Mouse (Mus musculus): Measurements from ENCODE around the gene Hcst. TPM values are rescaled to one million over a fixed set of nuclear protein-coding genes. Genes with fewer than 3 reads are reported as not detected.

Hcst gene
- total RNA-seq, 2 experiments from 2014 or later: not detected

- no peak for DNase-seq
- intact Hi-C loops (cut with DNase I): loop anchor here (5.0 kb wide), 1 partner anchor 97 kb away; no protein-coding TSS in a partner anchor
Observed at GRCm38 (mm10) chr7:30434701-30435100, 15.0 kb upstream of the Hcst start.

GRCm38 (mm10) chr7:30434238-30434637 is 14.6 kb upstream of the Hcst start:
- DNase-seq: no peak
- intact Hi-C loops (cut with DNase I): loop anchor here (5.0 kb wide), 1 partner anchor 97 kb away; no protein-coding TSS in a partner anchor

DNA sequence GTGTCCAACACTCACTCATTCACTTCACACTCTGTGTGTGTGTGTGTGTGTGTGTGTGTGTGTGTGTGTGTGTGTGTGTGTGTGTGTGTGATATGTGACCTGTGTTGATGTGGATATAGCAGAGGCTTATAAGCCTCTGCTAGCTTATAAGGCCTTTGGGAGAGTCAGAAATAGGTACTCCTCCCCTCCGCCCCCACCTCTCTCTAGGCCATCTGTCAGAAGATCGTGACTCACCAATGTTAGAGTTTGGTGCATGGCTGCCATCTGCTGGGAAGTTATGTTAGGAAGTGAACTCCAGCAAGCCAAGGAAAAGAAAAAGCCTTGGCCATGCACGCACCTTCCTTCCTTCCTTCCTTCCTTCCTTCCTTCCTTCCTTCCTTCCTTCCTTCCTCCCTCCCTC is 12.1 kb upstream of the Hcst start:
- intact Hi-C loops (cut with DNase I): loop anchor here (5.0 kb wide), 1 partner anchor 94 kb away; no protein-coding TSS in a partner anchor
- DNase-seq: peak; percentile 87

GRCm38 (mm10) chr7:30430191-30430590 is 10.5 kb upstream of the Hcst start:
- intact Hi-C loops (cut with DNase I): loop anchor here (5.0 kb wide), 1 partner anchor 93 kb away; no protein-coding TSS in a partner anchor
- no peak for DNase-seq

DNA sequence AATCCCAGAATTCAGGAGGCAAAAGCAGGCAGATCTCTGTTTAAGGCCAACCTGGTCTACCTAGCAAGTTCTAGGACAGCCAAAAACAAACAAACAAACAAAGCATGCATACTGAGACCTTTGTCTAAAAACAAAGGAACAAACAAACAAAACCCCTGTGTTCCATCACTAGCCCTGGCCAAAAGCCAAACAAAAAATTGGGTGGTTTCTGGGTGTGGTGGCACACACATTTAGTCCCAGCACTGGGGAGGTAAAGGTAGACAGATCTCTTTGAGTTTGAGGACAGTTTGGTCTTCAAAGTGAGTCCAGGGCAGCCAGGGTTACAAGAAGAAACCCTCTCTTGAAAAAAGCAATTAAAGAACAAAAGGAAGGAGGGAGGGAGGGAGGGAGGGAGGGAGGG is 9.7 kb upstream of the Hcst start:
- no peak for DNase-seq
- intact Hi-C loops (cut with DNase I): loop anchor here (10.0 kb wide), 1 partner anchor 55 kb away; no protein-coding TSS in a partner anchor

DNA sequence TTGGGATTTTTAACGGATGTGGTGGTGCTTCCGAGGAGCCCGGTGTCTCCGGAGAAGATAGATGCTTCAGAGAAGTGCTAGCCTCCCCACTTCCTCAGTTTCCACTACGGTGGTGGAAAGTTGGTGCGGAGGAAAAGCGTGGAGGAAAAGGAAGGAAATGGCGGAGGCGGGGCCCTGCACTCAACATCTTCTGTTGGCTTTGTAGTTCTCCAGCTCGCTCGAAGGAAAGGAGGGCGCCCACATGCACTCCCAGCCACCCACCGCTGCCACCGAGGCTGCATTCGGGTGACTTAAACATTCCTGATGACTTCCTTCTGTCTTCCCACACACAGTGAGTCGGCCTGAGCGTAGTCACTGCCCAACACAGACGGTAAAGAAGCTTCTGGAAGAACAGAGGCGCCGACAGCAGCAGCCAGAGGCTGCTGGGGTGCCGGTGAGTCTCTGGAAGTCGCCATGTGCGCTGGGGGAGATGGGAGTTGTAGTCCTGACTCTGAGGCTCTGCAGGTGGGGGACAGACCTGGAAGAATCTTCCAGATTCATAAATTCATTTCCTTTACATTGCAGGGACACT is 3.5 kb upstream of the Hcst start:
- no peak for DNase-seq
- intact Hi-C loops (cut with DNase I): loop anchor here (10.0 kb wide), 1 partner anchor 48 kb away; no protein-coding TSS in a partner anchor

- intact Hi-C loops (cut with DNase I): loop anchor here (10.0 kb wide), 1 partner anchor 48 kb away; no protein-coding TSS in a partner anchor
- no peak for DNase-seq
Observed at GRCm38 (mm10) chr7:30422560-30422959, 2.9 kb upstream of the Hcst start.

DNA sequence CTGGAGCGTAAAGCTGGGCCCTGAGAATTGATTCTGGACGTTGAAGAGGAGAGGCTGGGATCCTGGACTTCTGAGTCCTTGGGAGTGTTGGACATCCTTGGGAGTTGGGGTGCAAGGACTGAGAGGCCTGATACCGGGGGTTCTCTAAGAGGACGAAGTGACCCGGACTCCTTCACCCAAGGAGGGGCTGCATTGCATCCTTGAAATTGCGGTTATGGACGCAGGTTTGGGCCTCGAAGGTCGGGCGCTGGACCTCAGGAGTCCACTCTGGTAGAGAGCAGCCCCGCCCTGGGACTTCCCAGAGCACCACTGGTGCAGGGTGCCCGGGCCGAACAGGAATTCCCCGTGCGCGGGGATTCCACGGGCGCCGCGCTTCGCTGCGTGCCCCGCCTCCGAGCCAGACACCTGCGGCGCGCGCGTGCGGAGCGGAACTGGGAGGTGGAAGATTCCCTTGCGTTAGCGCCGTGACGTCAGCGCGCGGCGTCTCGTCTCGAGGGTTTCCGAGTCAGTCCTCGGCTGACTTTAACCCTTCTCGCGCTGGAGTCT is 2.3 kb upstream of the Hcst start:
- DNase-seq: peak; percentile 91
- intact Hi-C loops (cut with DNase I): loop anchor here (10.0 kb wide), 1 partner anchor 47 kb away; no protein-coding TSS in a partner anchor

DNA sequence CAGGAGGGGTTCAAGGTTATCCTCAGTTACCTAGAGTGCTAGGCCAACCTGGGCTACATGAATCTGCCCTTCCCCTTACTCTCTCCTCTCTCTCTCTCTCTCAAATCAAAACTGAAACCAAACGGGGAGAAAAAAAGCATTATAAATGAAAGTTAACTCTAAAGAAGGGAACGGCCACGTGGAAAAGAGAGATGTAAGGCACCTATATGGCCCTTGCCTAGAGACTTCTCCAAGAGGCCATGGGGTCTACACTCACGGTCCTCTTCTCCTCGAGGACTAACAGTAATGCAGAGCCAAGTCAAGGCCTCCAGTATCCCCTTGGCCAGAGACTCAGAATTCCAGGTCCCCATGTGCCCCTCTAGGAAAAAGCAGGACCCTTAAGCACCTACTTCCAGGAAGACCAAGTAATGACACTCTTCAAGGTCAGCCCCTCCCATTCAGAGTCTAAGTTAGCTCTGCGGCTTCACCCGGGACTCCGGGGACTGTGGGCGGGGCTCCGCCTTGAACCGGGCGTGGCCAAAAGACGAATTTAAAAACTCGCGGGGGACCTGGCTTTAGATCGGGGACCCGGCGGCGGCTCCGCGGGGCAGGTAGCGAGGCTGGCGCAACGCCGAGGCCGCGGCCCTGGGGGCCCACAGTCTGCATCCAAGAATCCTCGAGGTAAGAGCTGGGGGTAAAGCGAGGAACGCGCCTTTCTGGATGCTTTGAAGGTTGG is 1.7 kb upstream of the Hcst start, which contains the start of gene Nfkbid:
TSS of gene Nfkbid (plus strand) at position 558 of the 715 bp plus-strand sequence.
- DNase-seq: no peak
- intact Hi-C loops (cut with DNase I): loop anchor here (10.0 kb wide), 1 partner anchor 47 kb away; no protein-coding TSS in a partner anchor

DNA sequence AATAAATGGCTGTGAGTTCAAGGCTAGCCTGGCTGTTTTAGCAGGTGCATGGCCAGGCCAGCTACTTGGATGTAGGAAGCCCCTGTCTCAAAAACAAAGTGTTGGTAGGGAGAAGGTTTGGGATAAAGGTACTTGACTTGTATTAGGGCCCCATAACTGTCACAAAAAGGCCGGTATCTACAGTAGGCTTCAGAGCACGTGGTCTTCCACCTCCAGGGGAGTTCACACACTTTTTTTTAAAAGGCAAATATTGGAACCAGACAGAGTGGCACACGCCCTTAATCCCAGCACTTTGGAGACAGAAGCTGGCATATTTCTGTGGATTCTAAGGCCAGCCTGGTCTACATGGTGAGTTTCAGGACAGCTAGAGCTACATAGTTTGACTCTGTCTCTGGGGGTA is 1.0 kb upstream of the Hcst start:
- no peak for DNase-seq
- intact Hi-C loops (cut with DNase I): loop anchor here (10.0 kb wide), 1 partner anchor 46 kb away; no protein-coding TSS in a partner anchor

- intact Hi-C loops (cut with DNase I): no loop called here
Observed at GRCm38 (mm10) chr7:30417856-30418255, 1.8 kb downstream of the Hcst start.

GRCm38 (mm10) chr7:30413596-30413995 is 6.1 kb downstream of the Hcst start, which contains the start of gene Tyrobp:
Tyrobp (plus strand) TSS chr7:30413760.
- DNase-seq: no peak
- intact Hi-C loops (cut with DNase I): no loop called here

More at GRCm38 (mm10) chr7:30417856-30418255, 1.8 kb downstream of the Hcst start:
- no peak for DNase-seq

- no peak for DNase-seq
- intact Hi-C loops (cut with DNase I): no loop called here
Observed at GRCm38 (mm10) chr7:30412735-30413147, 6.9 kb downstream of the Hcst start.

- DNase-seq: no peak
- intact Hi-C loops (cut with DNase I): no loop called here
Observed at GRCm38 (mm10) chr7:30411023-30411422, 8.6 kb downstream of the Hcst start.

DNA sequence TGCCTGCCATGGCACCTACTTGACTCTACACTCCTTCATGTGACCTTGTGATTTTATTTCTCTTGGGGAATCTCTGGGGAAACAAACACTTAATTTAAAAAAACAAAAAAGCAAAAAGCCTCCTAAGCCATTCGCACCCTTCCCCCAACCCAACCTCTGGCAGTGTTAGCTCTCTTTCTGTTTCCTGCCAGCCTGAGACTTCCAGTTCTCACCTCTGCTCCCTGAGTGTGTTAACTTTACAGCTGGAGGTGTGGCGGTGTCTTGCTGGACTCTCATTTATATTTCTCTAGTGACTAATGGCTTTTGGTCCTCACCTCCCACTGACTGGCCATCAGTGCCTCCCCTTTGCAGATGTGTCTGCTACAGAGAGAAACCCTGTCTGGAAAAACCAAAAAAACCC is 9.9 kb downstream of the Hcst start:
- intact Hi-C loops (cut with DNase I): no loop called here
- DNase-seq: no peak

DNA sequence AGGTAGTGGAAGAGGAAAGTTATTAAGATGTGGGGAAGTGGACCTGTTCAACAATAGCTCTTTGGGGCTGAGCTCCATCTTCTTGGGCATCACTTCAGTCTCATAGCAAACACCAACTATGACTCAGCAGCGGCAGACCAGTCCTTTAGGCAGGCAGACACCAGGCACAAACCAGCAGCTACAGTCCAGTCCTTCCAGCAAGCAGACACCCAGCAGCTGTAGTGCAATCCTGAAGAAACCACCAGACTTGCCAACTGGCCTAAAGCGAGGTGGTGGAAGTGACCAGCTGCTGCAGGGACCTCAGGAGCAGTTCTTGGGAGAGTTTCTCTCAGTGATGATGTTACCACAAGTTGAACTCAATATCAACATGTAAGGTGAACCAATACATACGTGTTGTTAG is 11.0 kb downstream of the Hcst start:
- intact Hi-C loops (cut with DNase I): no loop called here
- DNase-seq: no peak

GRCm38 (mm10) chr7:30402343-30402742 is 17.3 kb downstream of the Hcst start:
- intact Hi-C loops (cut with DNase I): no loop called here
- DNase-seq: no peak

DNA sequence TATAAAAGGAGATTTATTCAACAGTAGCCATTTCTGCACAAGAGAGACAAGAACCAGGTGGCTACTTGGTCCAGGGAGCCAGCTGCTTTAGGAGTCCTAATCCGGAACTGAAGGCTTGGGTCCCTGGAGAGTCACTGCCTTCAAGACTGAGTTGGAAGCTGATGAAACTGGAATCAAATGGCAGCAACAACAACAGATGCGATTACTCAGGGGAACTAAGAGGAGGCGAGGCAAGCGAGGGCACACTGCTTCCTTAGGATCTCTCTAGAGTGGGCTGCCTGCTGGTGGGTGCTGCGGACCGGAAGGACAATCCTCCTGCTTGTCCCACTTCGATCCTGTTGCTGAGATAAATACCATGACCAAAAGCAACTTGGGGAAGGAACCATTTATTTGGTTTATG is 20.0 kb downstream of the Hcst start:
- intact Hi-C loops (cut with DNase I): no loop called here
- DNase-seq: no peak

DNA sequence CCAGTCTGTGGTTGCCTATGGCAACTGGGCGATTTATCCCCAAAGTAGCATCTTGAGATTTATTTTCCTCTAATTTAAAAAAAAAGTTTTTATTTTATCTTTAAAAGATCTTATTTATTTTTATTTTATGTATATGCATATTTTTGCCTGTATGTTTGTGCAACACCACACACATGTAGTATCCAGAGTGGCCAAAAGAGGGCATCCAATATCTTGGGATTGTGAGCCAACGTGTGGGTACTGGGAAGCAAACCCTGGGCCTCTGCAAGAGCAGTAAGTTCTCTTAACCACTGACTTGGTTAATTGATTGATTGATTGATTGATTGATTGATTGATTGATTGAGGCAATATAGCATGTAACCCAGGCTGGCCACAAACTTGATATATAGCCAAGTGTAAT is 24.8 kb downstream of the Hcst start:
- no peak for DNase-seq
- intact Hi-C loops (cut with DNase I): no loop called here

DNA sequence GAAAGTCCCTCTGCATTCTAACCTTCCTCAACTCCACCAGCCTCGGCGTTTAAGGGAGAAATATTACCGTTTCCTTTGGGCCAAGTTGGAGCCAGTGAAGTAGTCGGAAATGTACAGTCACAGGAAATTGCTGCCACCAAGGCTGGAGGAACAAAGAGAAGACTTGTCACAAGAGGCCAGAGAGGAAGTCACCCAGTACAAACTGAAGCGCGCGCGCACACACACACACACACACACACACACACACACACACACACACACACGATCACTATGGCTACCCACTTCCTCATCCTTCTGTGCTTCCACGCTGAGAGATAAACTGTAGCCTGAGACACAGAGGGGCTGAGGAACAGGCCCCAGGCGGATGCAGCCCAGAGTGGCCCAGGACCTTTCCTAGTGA is 25.3 kb downstream of the Hcst start:
- DNase-seq: no peak
- intact Hi-C loops (cut with DNase I): no loop called here

DNA sequence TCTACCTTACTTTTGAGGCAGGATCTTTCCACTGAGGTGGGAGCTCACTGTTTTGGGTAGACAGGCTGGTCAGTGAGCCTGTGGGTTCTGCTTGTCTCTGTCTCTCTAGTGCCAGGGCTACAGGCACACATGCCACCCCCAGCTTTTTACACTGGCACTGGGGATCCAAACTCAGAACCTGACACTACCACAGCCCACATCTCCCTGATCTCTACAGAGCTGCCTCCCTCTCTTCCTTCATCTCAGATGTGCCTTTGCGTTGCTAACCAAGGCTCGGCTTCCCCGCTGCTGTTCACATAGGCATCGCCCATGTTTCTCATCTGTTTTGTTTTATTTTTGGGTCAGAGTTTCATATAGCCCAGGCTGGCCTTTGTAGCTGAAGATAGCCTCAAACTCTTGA is 26.0 kb downstream of the Hcst start:
- DNase-seq: no peak
- intact Hi-C loops (cut with DNase I): no loop called here

Measured in left cerebral cortex, postnatal 4 days (tissue).